Mouse (Mus musculus) liver, adult 2 months (tissue): ENCODE data around the gene Cdkn2b.

ENCODE experiments used
- CTCF ChIP-seq: fragments of 200-500 bp; IDR thresholded peaks from 2 replicates; pipeline ENCODE4 v1.5.1; 2011; ENCODE audit warnings: low read depth, low read length, control low read depth
- POLR2A ChIP-seq: fragments of 200-500 bp; IDR thresholded peaks from 2 replicates; pipeline ENCODE4 v1.6.1; 2011; ENCODE audit warnings: low read length, control low read depth; ENCODE audit not compliant: insufficient read depth; ENCODE audit errors: extremely low read depth

DNA sequence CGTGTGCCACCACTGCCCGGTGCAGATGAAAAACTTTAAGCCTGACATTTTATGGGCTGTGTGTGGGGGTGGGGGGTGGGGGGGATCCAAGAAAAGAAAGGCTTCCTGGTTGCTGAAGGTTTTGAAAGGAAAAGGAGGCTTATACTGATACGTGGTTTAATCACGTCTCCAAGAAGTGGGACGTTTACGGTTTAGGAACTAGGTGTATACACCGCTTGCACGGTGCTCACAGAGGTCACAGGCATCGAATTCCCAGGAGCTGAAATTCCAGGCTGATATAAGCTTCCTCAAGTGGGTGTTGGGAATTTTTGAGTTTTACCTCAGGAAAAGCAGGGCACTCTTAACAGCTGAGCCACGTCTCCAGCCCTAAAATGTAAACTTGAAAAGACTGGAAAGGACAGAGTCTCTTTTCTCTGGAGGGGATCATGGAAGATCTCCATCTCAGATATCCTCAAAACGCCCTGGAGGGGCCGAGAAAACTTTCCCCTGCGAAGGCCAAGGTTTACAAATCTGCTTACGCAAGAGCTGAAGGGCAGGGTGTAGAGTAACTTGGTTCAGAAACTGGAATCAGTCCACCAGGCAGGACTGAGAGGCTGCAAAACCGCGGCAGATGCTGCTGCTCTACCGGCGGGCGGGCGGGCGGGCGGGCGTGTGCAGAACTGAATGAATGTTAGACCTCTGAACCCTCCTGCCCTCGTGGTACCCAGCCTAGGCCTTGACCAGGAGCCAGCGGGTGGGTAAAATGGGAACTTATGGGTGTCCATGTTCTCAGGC lies 34.8 kb downstream of the Cdkn2b start:
- no peak for TF ChIP-seq POLR2A
- TF ChIP-seq CTCF, result no peak
